Mouse (Mus musculus) MEL (cell line): ENCODE measurements around the gene Efcab5. TPM values are rescaled to one million over a fixed set of nuclear protein-coding genes. Genes with fewer than 3 reads are reported as not detected.

ENCODE experiments used
- DNase-seq: peaks from one replicate; pipeline ENCODE4 v3.0.0; 2011; ENCODE audit warnings: low read depth, low spot score
- H3K27ac ChIP-seq: 2 replicates; pipeline ENCODE4 v1.5.1; 2012; ENCODE audit warnings: low read depth, mild to moderate bottlenecking, control low read depth, low read length, moderate library complexity; ENCODE audit not compliant: control insufficient read depth
- H3K27me3 ChIP-seq, 2 experiments: fragments of 150-350 bp in 1 of 2; sonication (generic) in 1 of 2; 2 replicates each; pipeline ENCODE4 v1.6.1; 2012; ENCODE audit warnings: low read length in 2 of 2, mild to moderate bottlenecking in 2 of 2, improper control_type of control experiment in 1 of 2, moderate library complexity in 1 of 2; ENCODE audit not compliant: insufficient read depth in 2 of 2, control insufficient read depth in 1 of 2
- H3K36me3 ChIP-seq, 2 experiments: 2 replicates each; pipeline ENCODE4 v1.6.1; 2012 to 2014; ENCODE audit warnings: low read length in 2 of 2, improper control_type of control experiment in 1 of 2, inconsistent platforms in 1 of 2, mild to moderate bottlenecking in 1 of 2; ENCODE audit not compliant: insufficient read depth in 2 of 2, control insufficient read depth in 1 of 2
- H3K4me1 ChIP-seq, 2 experiments: fragments of 150-350 bp in 1 of 2; sonication (generic) in 1 of 2; 2 replicates each; pipeline ENCODE4 v1.6.1; 2012; ENCODE audit warnings: low read length in 2 of 2, improper control_type of control experiment in 1 of 2, mild to moderate bottlenecking in 1 of 2; ENCODE audit not compliant: insufficient read depth in 2 of 2, control insufficient read depth in 1 of 2
- H3K4me3 ChIP-seq, 2 experiments: fragments of 150-350 bp in 1 of 2; sonication (generic) in 1 of 2; 2 replicates each; pipeline ENCODE4 v1.5.1; 2012; ENCODE audit warnings: low read depth in 2 of 2, low read length in 2 of 2, mild to moderate bottlenecking in 2 of 2, moderate library complexity in 2 of 2, control low read depth in 1 of 2, improper control_type of control experiment in 1 of 2; ENCODE audit not compliant: control insufficient read depth in 1 of 2, insufficient read depth in 1 of 2
- H3K79me2 ChIP-seq: 2 replicates; pipeline ENCODE4 v1.6.1; 2012; ENCODE audit warnings: mild to moderate bottlenecking, low read length, moderate library complexity; ENCODE audit not compliant: control insufficient read depth, poor library complexity, insufficient read depth
- H3K9ac ChIP-seq: 2 replicates; pipeline ENCODE4 v1.6.1; 2012; ENCODE audit warnings: low read depth, mild to moderate bottlenecking, control low read depth, low read length, moderate library complexity; ENCODE audit not compliant: control insufficient read depth, poor library complexity, severe bottlenecking
- H3K9me3 ChIP-seq: fragments of 150-350 bp; sonication (generic); replicated peaks from 2 replicates; pipeline ENCODE4 v1.6.1; 2012; ENCODE audit warnings: mild to moderate bottlenecking, low read length, improper control_type of control experiment, moderate library complexity; ENCODE audit not compliant: insufficient read depth
- CTCF ChIP-seq, 3 experiments: IDR thresholded peaks in 2 of 3; conservative IDR thresholded peaks in 1 of 3; 2 replicates each; pipeline ENCODE4 v1.5.1; 2011 to 2012; ENCODE audit warnings: low read length in 3 of 3, low read depth in 2 of 3, mild to moderate bottlenecking in 2 of 3, improper control_type of control experiment in 1 of 3, inconsistent platforms in 1 of 3, mixed read lengths in 1 of 3, moderate library complexity in 1 of 3; ENCODE audit not compliant: control insufficient read depth in 1 of 3, insufficient read depth in 1 of 3, poor library complexity in 1 of 3, severe bottlenecking in 1 of 3
- GABPA ChIP-seq: IDR thresholded peaks from 2 replicates; pipeline ENCODE4 v1.6.1; 2012; ENCODE audit warnings: low read depth, mild to moderate bottlenecking, inconsistent platforms, low read length, improper control_type of control experiment, moderate library complexity
- GATA1 ChIP-seq: IDR thresholded peaks from 2 replicates; pipeline ENCODE4 v1.6.1; 2011; ENCODE audit warnings: low read depth, low read length, improper control_type of control experiment
- JUND ChIP-seq: IDR thresholded peaks from 2 replicates; pipeline ENCODE4 v1.6.1; 2011; ENCODE audit warnings: low read depth, mild to moderate bottlenecking, improper control_type of control experiment, low read length
- MAFK ChIP-seq: IDR thresholded peaks from 2 replicates; pipeline ENCODE4 v1.6.1; 2011; ENCODE audit warnings: low read depth, mild to moderate bottlenecking, low read length, improper control_type of control experiment, borderline replicate concordance
- MXI1 ChIP-seq: IDR thresholded peaks from 2 replicates; pipeline ENCODE4 v1.6.1; 2011; ENCODE audit warnings: mild to moderate bottlenecking, low read depth, low read length, improper control_type of control experiment
- NELFE ChIP-seq: IDR thresholded peaks from 2 replicates; pipeline ENCODE4 v1.6.1; 2011; ENCODE audit warnings: low read depth, low read length, improper control_type of control experiment
- POLR2AphosphoS2 ChIP-seq: IDR thresholded peaks from 2 replicates; pipeline ENCODE4 v1.6.1; 2011; ENCODE audit warnings: low read length, improper control_type of control experiment
- RAD21 ChIP-seq: IDR thresholded peaks from 2 replicates; pipeline ENCODE4 v1.6.1; 2011; ENCODE audit warnings: mild to moderate bottlenecking, low read depth, low read length, improper control_type of control experiment
- RCOR1 ChIP-seq: IDR thresholded peaks from 2 replicates; pipeline ENCODE4 v1.6.1; 2012; ENCODE audit warnings: low read depth, mild to moderate bottlenecking, inconsistent platforms, low read length, improper control_type of control experiment
- UBTF ChIP-seq: IDR thresholded peaks from 2 replicates; pipeline ENCODE4 v1.6.1; 2012; ENCODE audit warnings: low read depth, mild to moderate bottlenecking, inconsistent platforms, low read length, improper control_type of control experiment, moderate library complexity, borderline replicate concordance; ENCODE audit not compliant: insufficient read depth
- polyA plus RNA-seq, 2 experiments: library from polyadenylated mRNA; stranded (reverse) in 1 of 2; unstranded in 1 of 2; fragments of >175 nt in 1 of 2; fragments of >200 nt in 1 of 2; gene quantifications; 2 replicates each; pipeline versions ENCODE4 v1.2.1 to v1.2.4; 2012; ENCODE audit warnings: low replicate concordance in 2 of 2, low read depth in 1 of 2; ENCODE audit not compliant: insufficient read length in 2 of 2, insufficient read depth in 1 of 2, missing spikeins in 1 of 2
- total RNA-seq: library from RNA; depleted of rRNA; stranded (reverse); fragments of 300-350 nt; gene quantifications from 2 replicates; pipeline ENCODE4 v1.2.3, GENCODE M21; 2012

Efcab5 gene
- total and polyA plus RNA-seq, 3 experiments: 0.27 to 0.29 TPM; not detected in 1

GRCm38 (mm10) chr11:77089162-77089561 is 99.6 kb downstream of the Efcab5 start:
- H3K27ac ChIP-seq: no peak overlapping the region
- no peaks in the 10 kb centered on the region for H3K79me2 ChIP-seq
- no peaks in the 10 kb centered on the region for H3K9me3 ChIP-seq
- peaks cover 0 to 3% of the 10 kb centered on the region in 2 experiments; a peak in 1 of 4 replicates for H3K36me3 ChIP-seq
- DNase-seq: no peak
- TF ChIP-seq JUND: no peak
- TF ChIP-seq CTCF (IDR thresholded peaks at IDR 0.05 in 2 of 3, conservative IDR thresholded peaks at IDR 0.05 in 1 of 3; ENCODE audit: control insufficient read depth in 1 of 3, insufficient read depth in 1 of 3, low read depth in 2 of 3, low read length in 3 of 3, poor library complexity in 1 of 3, severe bottlenecking in 1 of 3): no peak
- no peak for TF ChIP-seq NELFE
- TF ChIP-seq GATA1: 0 out of 2 replicates have a peak, but pooled peaks have one; percentile 26
- H3K9ac ChIP-seq: no peak overlapping the region
- H3K4me3 ChIP-seq: no peak overlapping the region
- peaks cover 2 to 12% of the 10 kb centered on the region in 2 experiments; a peak in 3 of 4 replicates for H3K27me3 ChIP-seq
- H3K4me1 ChIP-seq: no peaks in the 10 kb centered on the region

- peaks cover 0 to 3% of the 10 kb centered on the region in 2 experiments; a peak in 1 of 4 replicates for H3K36me3 ChIP-seq
- H3K27ac ChIP-seq: no peak overlapping the region
- H3K79me2 ChIP-seq: no peaks in the 10 kb centered on the region
- TF ChIP-seq UBTF (no peak), GATA1 (peak; percentile 82)
- DNase-seq: no peak
- no peak overlapping the region for H3K9ac ChIP-seq
- H3K9me3 ChIP-seq: no peaks in the 10 kb centered on the region
- H3K4me1 ChIP-seq: no peaks in the 10 kb centered on the region
- H3K4me3 ChIP-seq: no peak overlapping the region
- H3K27me3 ChIP-seq: peaks cover 11 to 18% of the 10 kb centered on the region in 2 experiments
These were observed 101.8 kb downstream of the Efcab5 start for GRCm38 (mm10) chr11:77087004-77087403.

DNA sequence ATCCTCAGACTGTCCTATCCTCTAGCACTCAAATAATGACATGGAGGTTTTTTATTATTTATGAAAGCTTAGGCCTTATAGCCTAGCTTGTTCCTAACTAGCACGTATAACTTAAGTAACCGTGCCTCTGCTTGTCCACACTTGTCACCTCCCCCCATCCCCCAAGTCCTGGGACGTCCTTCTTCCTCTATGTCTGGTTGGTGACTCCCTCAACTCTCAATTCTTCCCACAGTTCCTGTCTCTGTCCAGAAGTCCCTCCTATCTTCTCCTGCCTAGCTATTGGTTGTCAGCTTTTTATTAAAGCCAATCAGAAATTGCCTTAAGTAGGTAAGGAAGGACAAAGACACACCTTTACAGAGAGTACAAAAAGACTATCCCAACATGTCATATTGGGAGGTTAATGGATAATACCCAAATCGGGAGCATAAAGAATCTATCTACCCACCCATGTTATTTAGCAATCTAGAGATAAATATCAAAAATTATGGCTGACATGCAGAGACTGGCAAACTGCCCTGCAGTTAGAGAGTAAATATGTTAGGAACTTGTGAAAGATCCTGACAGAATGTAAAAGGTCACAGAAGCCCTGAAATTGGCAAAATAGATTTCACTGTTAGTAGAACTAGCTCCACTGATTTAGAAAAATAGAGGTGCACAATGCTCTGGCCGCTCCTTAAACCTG is 104.6 kb downstream of the Efcab5 start:
- Histone ChIP-seq H3K27ac (no peak overlapping the region), H3K9me3 (no peaks in the 10 kb centered on the region), H3K4me3 (no peak overlapping the region), H3K4me1 (no peaks in the 10 kb centered on the region), H3K36me3 (peaks cover 0 to 4% of the 10 kb centered on the region in 2 experiments; a peak in 2 of 4 replicates), H3K9ac (no peak overlapping the region), H3K79me2 (no peaks in the 10 kb centered on the region), H3K27me3 (peaks cover 11 to 17% of the 10 kb centered on the region in 2 experiments)
- DNase-seq: no peak
- TF ChIP-seq POLR2AphosphoS2: no peak
- TF ChIP-seq UBTF: no peak
- no peak for TF ChIP-seq GABPA
- no peak for TF ChIP-seq RAD21
- TF ChIP-seq MAFK: no peak
- TF ChIP-seq MXI1: no peak
- TF ChIP-seq RCOR1: no peak
